Mouse (Mus musculus) embryonic facial prominence, embryonic 12.5 days (tissue): ENCODE data around the gene Foxp1. TPM values are rescaled to one million over a fixed set of nuclear protein-coding genes. Genes with fewer than 3 reads are reported as not detected.

Experiments
- ATAC-seq: fragments of 200-750 bp; cut with Nextera tagmentation; 2 replicates; pipeline ENCODE4 v1.8.0; 2017; ENCODE audit not compliant: insufficient number of reproducible peaks, insufficient read depth, low FRiP score, low TSS enrichment
- H3K27ac ChIP-seq: fragments of 300-500 bp; sonication (generic); 2 replicates; pipeline ENCODE4 v1.5.1; 2016; ENCODE audit warnings: mild to moderate bottlenecking
- H3K27me3 ChIP-seq: fragments of 300-500 bp; sonication (generic); 2 replicates; pipeline ENCODE4 v1.6.1; 2016; ENCODE audit warnings: mild to moderate bottlenecking, moderate library complexity
- H3K36me3 ChIP-seq: fragments of 300-500 bp; sonication (generic); 2 replicates; pipeline ENCODE4 v1.6.1; 2016; ENCODE audit warnings: mild to moderate bottlenecking
- H3K4me1 ChIP-seq: fragments of 300-500 bp; sonication (generic); 2 replicates; pipeline ENCODE4 v1.6.1; 2016
- H3K4me2 ChIP-seq: fragments of 300-500 bp; sonication (generic); replicated peaks from 2 replicates; pipeline ENCODE4 v1.6.1; 2016; ENCODE audit warnings: mild to moderate bottlenecking, moderate library complexity
- H3K4me3 ChIP-seq: fragments of 300-500 bp; sonication (generic); 2 replicates; pipeline ENCODE4 v1.5.1; 2016; ENCODE audit warnings: mild to moderate bottlenecking
- H3K9ac ChIP-seq: fragments of 300-500 bp; sonication (generic); 2 replicates; pipeline ENCODE4 v1.6.1; 2016; ENCODE audit warnings: mild to moderate bottlenecking, moderate library complexity
- H3K9me3 ChIP-seq: fragments of 300-500 bp; sonication (generic); 2 replicates; pipeline ENCODE4 v1.6.1; 2016; ENCODE audit warnings: mild to moderate bottlenecking, moderate library complexity
- WGBS: fragments of 180-500 bp; shearing (Covaris S2); methylation state at CpG from one replicate; pipeline ENCODE4 v1.1.7; 2016; 5-methylcytosine and 5-hydroxymethylcytosine counted together
- polyA plus RNA-seq: library from polyadenylated mRNA; unstranded; fragments of >200 nt; fragmentation: Nextera tagmentation; extraction: Ambion mirVana; gene quantifications from 2 replicates; pipeline ENCODE4 v1.2.1, GENCODE M21; 2016

The Foxp1 gene
- polyA plus RNA-seq, 1 experiment from 2014 or later = 132 TPM

- Histone ChIP-seq H3K4me1 (peaks cover 16% of the 10 kb centered on the region; the same call in 1 of the 2 replicates), H3K4me3 (no peak overlapping the region), H3K27ac (no peak overlapping the region), H3K4me2 (no peak overlapping the region), H3K9me3 (no peaks in the 10 kb centered on the region), H3K9ac (no peak overlapping the region), H3K36me3 (no peaks in the 10 kb centered on the region), H3K27me3 (no peaks in the 10 kb centered on the region)
- WGBS = 89% methylated on average over 6 of the region's 6 CpGs
- ATAC-seq = no peak
Measured at GRCm38 (mm10) chr6:99403755-99404390, 118.6 kb downstream of the Foxp1 start.

- no peaks in the 10 kb centered on the region for H3K36me3 ChIP-seq
- H3K9me3 ChIP-seq = no peaks in the 10 kb centered on the region
- H3K9ac ChIP-seq = no peak overlapping the region
- no peaks in the 10 kb centered on the region for H3K27me3 ChIP-seq
- H3K4me3 ChIP-seq = no peak overlapping the region
- WGBS = 63% methylated on average over 9 of the region's 9 CpGs
- no peak for ATAC-seq
- no peak overlapping the region for H3K4me2 ChIP-seq
- H3K27ac ChIP-seq = no peak overlapping the region
- peaks cover 16% of the 10 kb centered on the region; the same call in 1 of the 2 replicates for H3K4me1 ChIP-seq
Measured at GRCm38 (mm10) chr6:99402941-99403340, 119.6 kb downstream of the Foxp1 start.

- no peak overlapping the region for H3K4me3 ChIP-seq
- ATAC-seq = no peak
- H3K4me1 ChIP-seq = peaks cover 16% of the 10 kb centered on the region; the same call in 1 of the 2 replicates
- no peaks in the 10 kb centered on the region for H3K9me3 ChIP-seq
- no peak overlapping the region for H3K4me2 ChIP-seq
- no peaks in the 10 kb centered on the region for H3K27me3 ChIP-seq
- H3K27ac ChIP-seq = no peak overlapping the region
- H3K36me3 ChIP-seq = 0 out of 2 replicates have a peak, but pooled peaks cover 3% of the 10 kb centered on the region
- 73% methylated on average over 3 of the region's 3 CpGs for WGBS
- H3K9ac ChIP-seq = no peak overlapping the region
Measured at GRCm38 (mm10) chr6:99402370-99402769, 120.2 kb downstream of the Foxp1 start.

DNA sequence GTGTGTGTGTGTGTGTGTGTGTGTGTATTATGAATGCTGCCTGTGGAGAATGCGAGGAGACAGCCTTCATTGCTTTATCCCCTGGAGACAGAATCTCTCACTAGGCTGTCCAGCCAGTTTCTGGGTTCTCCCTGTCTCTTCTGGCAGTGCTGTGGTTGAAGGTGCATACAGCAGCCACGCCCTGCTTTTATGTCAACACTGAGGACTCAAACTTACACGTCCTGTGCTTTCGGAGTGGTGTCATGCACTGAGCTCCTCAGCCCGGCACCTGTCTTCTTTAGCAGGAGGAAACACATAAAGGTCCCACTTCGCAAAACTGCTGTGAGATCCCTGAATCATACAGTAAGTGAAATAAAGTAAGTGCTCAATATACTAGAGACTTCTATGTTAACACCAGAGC is 120.7 kb downstream of the Foxp1 start:
- 70% methylated on average over 6 of the region's 6 CpGs for WGBS
- Histone ChIP-seq H3K9ac (no peak overlapping the region), H3K4me1 (peaks cover 16% of the 10 kb centered on the region; the same call in 1 of the 2 replicates), H3K27me3 (no peaks in the 10 kb centered on the region), H3K9me3 (no peaks in the 10 kb centered on the region), H3K4me2 (no peak overlapping the region), H3K27ac (no peak overlapping the region), H3K4me3 (no peak overlapping the region), H3K36me3 (0 out of 2 replicates have a peak, but pooled peaks cover 4% of the 10 kb centered on the region)
- ATAC-seq = no peak

GRCm38 (mm10) chr6:99401211-99401610 is 121.3 kb downstream of the Foxp1 start:
- H3K4me2 ChIP-seq = no peak overlapping the region
- H3K9me3 ChIP-seq = no peaks in the 10 kb centered on the region
- H3K4me1 ChIP-seq = peaks cover 16% of the 10 kb centered on the region; the same call in 1 of the 2 replicates
- H3K4me3 ChIP-seq = no peak overlapping the region
- no peaks in the 10 kb centered on the region for H3K27me3 ChIP-seq
- 40% methylated on average over 2 of the region's 2 CpGs for WGBS
- 0 out of 2 replicates have a peak, but pooled peaks cover 4% of the 10 kb centered on the region for H3K36me3 ChIP-seq
- H3K27ac ChIP-seq = no peak overlapping the region
- ATAC-seq = no peak
- no peak overlapping the region for H3K9ac ChIP-seq

- Histone ChIP-seq H3K4me3 (no peak overlapping the region), H3K27ac (no peak overlapping the region), H3K9ac (no peak overlapping the region), H3K4me2 (no peak overlapping the region), H3K9me3 (no peaks in the 10 kb centered on the region), H3K4me1 (0 out of 2 replicates have a peak, but pooled peaks cover 2% of the 10 kb centered on the region), H3K36me3 (0 out of 2 replicates have a peak, but pooled peaks cover 4% of the 10 kb centered on the region), H3K27me3 (no peaks in the 10 kb centered on the region)
- 71% methylated on average over 12 of the region's 12 CpGs for WGBS
- no peak for ATAC-seq
Measured at GRCm38 (mm10) chr6:99395745-99396144, 126.8 kb downstream of the Foxp1 start.

DNA sequence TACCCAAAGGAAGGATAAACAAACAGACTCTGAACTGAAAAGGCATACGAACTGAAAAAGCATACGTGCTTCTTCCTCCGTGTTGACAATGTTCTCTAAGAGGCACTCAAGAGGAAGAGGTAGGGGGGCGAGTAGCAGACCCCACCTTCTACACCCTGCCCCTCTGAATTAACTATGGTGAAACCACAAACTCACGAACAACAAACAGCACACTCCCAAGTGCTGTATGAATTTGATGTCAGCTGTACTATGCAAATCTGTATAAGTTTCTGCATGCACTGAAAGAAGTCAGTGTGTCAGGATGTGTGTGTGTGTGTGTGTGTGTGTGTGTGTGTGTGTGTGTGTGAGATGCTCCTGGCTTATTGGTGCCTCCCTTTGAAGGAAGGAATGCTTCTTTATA is 127.7 kb downstream of the Foxp1 start:
- 0 out of 2 replicates have a peak, but pooled peaks cover 4% of the 10 kb centered on the region for H3K36me3 ChIP-seq
- H3K27ac ChIP-seq = no peak overlapping the region
- H3K9ac ChIP-seq = no peak overlapping the region
- H3K4me1 ChIP-seq = 0 out of 2 replicates have a peak, but pooled peaks cover 2% of the 10 kb centered on the region
- no peaks in the 10 kb centered on the region for H3K27me3 ChIP-seq
- no peak for ATAC-seq
- H3K4me2 ChIP-seq = no peak overlapping the region
- 65% methylated on average over 5 of the region's 5 CpGs for WGBS
- no peaks in the 10 kb centered on the region for H3K9me3 ChIP-seq
- no peak overlapping the region for H3K4me3 ChIP-seq

GRCm38 (mm10) chr6:99392484-99392883 is 130.0 kb downstream of the Foxp1 start:
- no peak for ATAC-seq
- Histone ChIP-seq H3K9me3 (no peaks in the 10 kb centered on the region), H3K4me1 (peaks cover 6% of the 10 kb centered on the region; the same call in 1 of the 2 replicates), H3K36me3 (0 out of 2 replicates have a peak, but pooled peaks cover 2% of the 10 kb centered on the region), H3K4me3 (no peak overlapping the region), H3K27me3 (no peaks in the 10 kb centered on the region), H3K4me2 (no peak overlapping the region), H3K9ac (no peak overlapping the region), H3K27ac (no peak overlapping the region; the same call in 1 of the 2 replicates)
- WGBS = 91% methylated on average over 6 of the region's 6 CpGs

DNA sequence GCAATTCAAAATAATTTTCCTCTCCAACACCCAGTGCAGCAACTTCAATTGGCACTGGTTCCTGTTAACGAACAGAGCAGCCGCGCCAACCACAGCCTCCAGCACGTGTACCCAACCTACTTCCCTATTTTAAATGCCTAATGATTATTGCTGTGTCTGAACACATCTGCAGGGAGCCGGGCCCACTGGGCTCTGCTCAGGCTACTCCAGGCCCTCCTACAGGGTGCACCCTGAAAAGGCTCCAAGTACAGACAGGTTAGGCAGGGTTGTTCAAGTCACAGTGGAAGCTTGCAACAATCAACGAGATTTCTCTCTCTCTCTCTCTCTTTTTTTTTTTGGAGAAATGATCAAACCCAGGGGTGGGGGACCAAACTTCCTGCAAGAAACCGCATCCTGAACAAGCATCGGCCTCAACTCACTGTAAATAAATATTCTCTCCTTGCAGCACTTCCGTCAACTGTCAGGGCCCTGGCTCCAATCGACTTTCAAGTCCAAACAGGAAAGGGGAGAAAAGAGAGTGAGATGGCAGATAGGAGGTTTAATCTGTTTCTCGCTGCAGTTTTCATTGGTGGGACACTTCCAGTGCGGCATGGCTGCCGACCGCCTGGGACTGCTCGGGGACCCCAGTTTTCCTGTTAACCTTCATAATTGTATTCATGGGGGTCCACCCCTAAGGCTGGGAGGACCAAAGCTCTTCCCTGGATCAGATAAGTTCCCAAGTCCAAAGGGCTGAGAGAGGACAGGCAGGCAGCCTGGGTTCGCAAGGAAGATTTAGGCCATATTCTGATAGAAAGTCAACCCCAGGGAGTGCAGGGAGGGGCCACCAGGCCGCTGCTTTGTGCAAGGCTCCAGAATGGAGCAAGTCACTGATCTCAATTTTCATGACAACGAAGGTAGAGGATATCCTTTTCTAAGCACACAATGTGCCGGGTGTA is 133.5 kb downstream of the Foxp1 start:
- Histone ChIP-seq H3K9ac (no peak overlapping the region), H3K4me1 (peaks cover 4% of the 10 kb centered on the region; the same call in 1 of the 2 replicates), H3K36me3 (no peaks in the 10 kb centered on the region), H3K9me3 (no peaks in the 10 kb centered on the region), H3K4me3 (no peak overlapping the region), H3K4me2 (no peak overlapping the region), H3K27me3 (no peaks in the 10 kb centered on the region), H3K27ac (no peak overlapping the region)
- no peak for ATAC-seq
- WGBS = 64% methylated on average over 19 of the region's 19 CpGs

GRCm38 (mm10) chr6:99388023-99388422 is 134.5 kb downstream of the Foxp1 start:
- no peaks in the 10 kb centered on the region for H3K9me3 ChIP-seq
- 84% methylated on average over 5 of the region's 5 CpGs for WGBS
- H3K27ac ChIP-seq = no peak overlapping the region
- no peaks in the 10 kb centered on the region for H3K36me3 ChIP-seq
- H3K27me3 ChIP-seq = no peaks in the 10 kb centered on the region
- H3K4me2 ChIP-seq = no peak overlapping the region
- no peak overlapping the region for H3K9ac ChIP-seq
- peaks cover 4% of the 10 kb centered on the region; the same call in 1 of the 2 replicates for H3K4me1 ChIP-seq
- H3K4me3 ChIP-seq = no peak overlapping the region
- ATAC-seq = no peak

GRCm38 (mm10) chr6:99385059-99385604 is 137.4 kb downstream of the Foxp1 start:
- WGBS = 79% methylated on average over 2 of the region's 2 CpGs
- Histone ChIP-seq H3K27ac (no peak overlapping the region), H3K36me3 (no peaks in the 10 kb centered on the region), H3K9me3 (no peaks in the 10 kb centered on the region), H3K9ac (no peak overlapping the region), H3K27me3 (no peaks in the 10 kb centered on the region), H3K4me1 (peaks cover 4% of the 10 kb centered on the region; the same call in 1 of the 2 replicates), H3K4me2 (no peak overlapping the region), H3K4me3 (no peak overlapping the region)
- no peak for ATAC-seq
